Mouse (Mus musculus) heart, adult 2 months (tissue): ENCODE measurements around the gene Nabp2.

Experiments
- CTCF ChIP-seq: fragments of 200-600 bp; IDR thresholded peaks from 2 replicates; pipeline ENCODE4 v1.8.1; 2022; ENCODE audit warnings: antibody characterized with exemption, mild to moderate bottlenecking, moderate library complexity
- EP300 ChIP-seq: fragments of 200-500 bp; IDR thresholded peaks from 2 replicates; pipeline ENCODE4 v1.6.1; 2011; ENCODE audit warnings: low read depth, low read length, control low read depth; ENCODE audit not compliant: insufficient read depth

- peak; percentile 49; the same call in 1 of the 2 replicates for TF ChIP-seq EP300
- peak; percentile 84 for TF ChIP-seq CTCF
Observed at GRCm38 (mm10) chr10:128409692-128410559, 1.4 kb downstream of the Nabp2 start.
